Mouse (Mus musculus): ENCODE data around the gene Mrpl46.

Mrpl46 gene

DNA sequence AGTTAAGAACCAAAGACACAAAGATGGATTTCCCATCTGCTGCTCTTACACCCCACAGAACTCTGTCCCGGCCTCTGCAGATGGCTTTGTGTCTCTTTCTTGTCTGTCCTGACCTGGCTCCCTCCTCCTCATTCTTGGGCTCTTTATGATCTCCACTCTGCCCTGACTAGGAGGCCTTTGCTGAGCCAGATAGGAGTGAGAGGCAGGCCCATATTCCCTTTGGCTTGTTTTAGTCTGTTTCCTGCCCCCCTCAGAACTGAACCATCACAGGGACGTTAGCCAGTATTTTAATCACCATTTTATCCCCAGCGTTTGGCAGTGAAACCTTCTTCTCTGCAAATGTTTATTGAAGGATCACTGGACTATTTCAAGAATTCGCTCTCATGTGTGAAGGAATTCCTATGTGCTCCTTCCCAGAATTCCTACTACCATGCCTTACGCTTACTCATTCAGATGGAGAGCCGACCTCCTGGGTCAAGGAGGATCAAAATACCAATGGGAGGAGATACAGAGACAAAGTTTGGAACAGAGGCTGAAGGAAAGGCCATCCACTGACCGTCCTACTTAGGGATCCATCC is 14.2 kb downstream of the Mrpl46 start:
- in situ Hi-C loops (cut with MboI, MseI): loop anchor here (5.0 to 25.0 kb wide), 7 partner anchors 112 to 1457 kb away; no protein-coding TSS in a partner anchor

- in situ Hi-C loops (cut with MboI, MseI): loop anchor here (5.0 to 25.0 kb wide), 7 partner anchors 111 to 1456 kb away; no protein-coding TSS in a partner anchor
Measured at GRCm38 (mm10) chr7:78767929-78768531, 15.3 kb downstream of the Mrpl46 start.

GRCm38 (mm10) chr7:78766019-78766683 is 17.2 kb downstream of the Mrpl46 start:
- in situ Hi-C loops (cut with MboI, MseI): loop anchor here (5.0 to 25.0 kb wide), 7 partner anchors 109 to 1454 kb away; no protein-coding TSS in a partner anchor

DNA sequence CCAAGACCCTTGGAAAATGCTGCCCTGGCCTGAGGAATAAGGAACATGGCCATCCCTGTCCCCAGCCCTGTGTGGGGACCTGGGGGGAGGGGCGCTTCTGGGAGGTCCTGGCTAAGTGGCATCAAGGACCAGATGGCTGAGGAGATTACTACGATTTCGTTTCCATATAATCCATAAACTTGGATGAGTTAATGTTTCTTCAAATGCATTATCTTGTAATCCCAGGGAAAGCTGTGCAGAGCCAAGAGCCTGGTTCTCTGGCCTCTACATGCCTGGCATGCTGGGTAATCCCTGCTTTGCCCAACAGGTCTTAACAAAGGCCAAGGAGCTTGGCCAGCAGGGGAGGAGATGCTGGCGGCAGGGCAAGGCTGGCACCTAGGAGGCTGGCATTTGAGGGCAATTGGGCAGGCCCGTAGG is 18.1 kb downstream of the Mrpl46 start:
- in situ Hi-C loops (cut with MboI, MseI): loop anchor here (5.0 to 25.0 kb wide), 7 partner anchors 108 to 1453 kb away; no protein-coding TSS in a partner anchor

DNA sequence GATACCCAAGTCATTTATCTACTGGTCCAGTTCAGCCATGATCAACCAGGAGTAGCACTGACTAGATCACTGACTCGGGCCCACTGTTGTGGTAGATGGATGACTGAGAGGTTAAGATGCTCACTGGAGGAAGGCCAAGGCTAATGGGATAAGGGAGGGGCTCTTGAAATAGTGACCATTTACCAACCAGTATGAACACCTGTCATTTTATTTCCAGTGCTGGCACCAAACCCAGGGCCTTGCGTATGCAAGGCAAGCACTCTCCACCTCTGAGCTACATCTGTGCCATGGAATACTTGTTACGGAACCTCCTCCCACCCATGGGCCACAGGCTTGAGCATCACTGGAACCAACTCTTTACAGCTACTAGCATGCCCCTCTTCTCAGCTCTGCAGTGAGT is 19.5 kb downstream of the Mrpl46 start:
- in situ Hi-C loops (cut with MboI, MseI): loop anchor here (10.0 to 25.0 kb wide), 5 partner anchors 109 to 1452 kb away; no protein-coding TSS in a partner anchor

- in situ Hi-C loops (cut with MboI, MseI): loop anchor here in 1 of 2 experiments (25.0 kb wide), 3 partner anchors 967 to 1442 kb away; no protein-coding TSS in a partner anchor
Measured at GRCm38 (mm10) chr7:78754458-78755000, 28.8 kb downstream of the Mrpl46 start.

DNA sequence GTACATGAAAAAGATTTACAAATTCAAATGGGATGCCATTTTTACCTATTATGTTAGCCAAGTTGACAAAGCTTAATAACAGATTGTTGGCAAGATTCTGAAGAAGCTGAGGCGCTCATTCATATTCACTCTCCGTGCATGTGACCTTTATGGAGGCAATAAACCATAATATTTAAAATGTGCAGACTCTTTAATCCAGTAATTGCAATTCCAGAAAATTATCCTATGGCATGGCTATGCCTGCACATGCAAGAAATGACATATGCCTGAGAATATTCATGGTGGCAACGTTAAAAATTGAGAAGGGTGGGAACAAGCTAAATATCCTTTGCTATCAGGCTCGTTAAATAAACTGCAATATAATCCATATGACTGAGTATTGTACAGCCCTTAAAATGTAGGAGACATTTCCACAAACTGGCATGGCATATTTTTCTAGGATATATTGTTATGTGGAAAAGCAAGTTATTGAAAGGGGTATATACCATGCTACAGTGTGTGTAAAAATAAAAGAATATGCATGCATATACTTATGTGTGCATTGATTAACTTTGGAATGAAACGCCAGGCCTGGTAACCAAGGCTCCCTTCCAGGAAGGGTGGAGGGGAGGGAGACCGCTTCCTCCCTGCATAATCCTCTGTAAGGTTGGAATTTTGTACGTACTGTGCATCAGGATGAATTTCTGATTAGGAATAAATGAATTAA is 29.4 kb downstream of the Mrpl46 start:
- in situ Hi-C loops (cut with MboI, MseI): loop anchor here in 1 of 2 experiments (25.0 kb wide), 3 partner anchors 967 to 1442 kb away; no protein-coding TSS in a partner anchor

DNA sequence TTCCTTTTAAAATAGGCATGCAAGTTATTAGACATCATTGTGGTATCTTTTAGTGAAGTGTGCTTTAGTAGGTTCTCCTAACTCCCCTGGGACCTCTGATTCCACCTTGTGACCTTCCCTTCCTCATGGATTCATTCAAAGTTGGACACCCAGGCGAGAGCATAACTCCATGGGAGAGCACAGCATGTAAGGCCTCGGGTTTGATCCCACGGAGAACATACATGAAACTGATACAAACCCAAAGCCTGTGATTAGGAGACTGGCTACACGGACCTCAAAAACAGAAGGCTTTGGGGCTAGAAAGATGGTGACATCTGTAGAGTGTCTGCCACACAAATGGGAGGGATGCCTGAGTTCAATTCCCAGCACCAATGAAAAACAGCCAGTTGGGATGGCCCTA is 30.4 kb downstream of the Mrpl46 start:
- in situ Hi-C loops (cut with MboI, MseI): loop anchor here in 1 of 2 experiments (25.0 kb wide), 3 partner anchors 966 to 1441 kb away; no protein-coding TSS in a partner anchor

- in situ Hi-C loops (cut with MboI, MseI): no loop called here
Measured at GRCm38 (mm10) chr7:78743731-78744385, 39.5 kb downstream of the Mrpl46 start.

GRCm38 (mm10) chr7:78739351-78740000 is 43.9 kb downstream of the Mrpl46 start:
- in situ Hi-C loops (cut with MboI, MseI): no loop called here

DNA sequence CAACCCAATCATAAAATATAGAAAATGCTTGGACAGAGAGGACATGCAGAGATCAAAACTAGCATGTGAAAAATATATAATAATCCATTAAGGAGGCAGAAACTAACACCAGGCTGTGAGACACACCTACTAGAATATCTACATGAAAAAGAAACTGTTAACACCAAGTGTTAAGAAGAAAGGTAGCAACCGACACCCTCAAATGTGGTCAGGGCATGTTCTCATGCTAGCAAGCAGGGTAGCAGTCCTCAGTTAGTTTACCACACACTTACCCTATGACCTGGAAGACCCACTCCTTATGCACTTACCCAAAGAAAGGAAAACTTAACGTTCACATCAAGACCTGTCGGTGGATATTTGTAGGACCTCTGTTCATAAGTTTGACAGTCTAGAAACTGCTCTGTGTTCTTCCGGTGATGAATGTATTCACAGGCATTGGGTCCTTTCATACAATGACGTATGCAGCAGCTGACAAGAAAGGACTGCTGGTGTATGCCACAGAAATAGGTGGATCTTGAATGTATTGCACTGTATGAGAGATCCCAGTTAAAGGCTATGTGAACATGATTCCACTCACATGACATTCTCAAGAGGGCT is 45.6 kb downstream of the Mrpl46 start, which contains the start of gene Ntrk3:
Gene Ntrk3, minus strand, starts transcription at position 399 of the 597 bp plus-strand sequence.
- in situ Hi-C loops (cut with MboI, MseI): no loop called here

DNA sequence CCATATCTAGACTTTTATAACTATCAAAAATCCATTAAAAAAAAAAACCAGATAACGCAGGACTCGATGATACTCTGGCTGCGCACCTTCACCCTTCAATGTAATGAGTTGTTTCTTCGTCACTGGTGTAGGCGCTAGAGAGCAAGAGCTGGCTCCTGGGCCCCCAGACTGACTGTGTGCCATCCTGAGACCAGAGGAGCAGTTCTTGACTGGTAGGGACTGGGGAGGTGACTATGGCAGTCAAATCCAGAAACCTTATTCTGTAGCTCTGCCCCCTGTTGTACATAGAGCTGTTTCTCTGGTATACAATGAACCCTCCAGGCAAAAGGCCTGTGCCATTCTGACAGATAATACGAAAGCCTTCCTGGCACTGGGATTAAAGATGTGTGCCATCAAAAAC is 46.1 kb downstream of the Mrpl46 start:
- in situ Hi-C loops (cut with MboI, MseI): no loop called here

DNA sequence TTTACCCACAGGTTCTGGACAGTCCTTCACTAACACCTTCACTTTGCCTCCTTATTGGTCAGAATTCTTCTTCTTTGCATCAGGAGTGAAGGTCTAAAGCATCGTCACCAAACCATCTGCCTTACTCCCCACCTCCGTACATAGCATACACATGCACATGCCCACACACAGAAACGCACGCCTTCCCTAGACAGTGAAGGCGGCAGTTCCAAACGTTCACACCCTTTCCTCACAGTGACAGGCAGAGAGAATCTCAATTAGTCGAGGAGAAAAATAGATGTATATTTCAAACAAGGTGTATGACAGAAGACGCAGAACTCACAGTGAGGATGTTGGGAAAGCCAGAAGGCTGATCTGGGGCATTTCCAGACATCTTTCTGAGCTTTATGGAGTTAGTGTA is 51.9 kb downstream of the Mrpl46 start:
- in situ Hi-C loops (cut with MboI, MseI): no loop called here

All from T-helper 17 cell (primary cell).